In genomic region chr2:79664532-79665286, GRCm38 (mm10) we compare ENCODE assay signal across 23 mouse cellular contexts. TPM values are rescaled to one million over a fixed set of nuclear protein-coding genes. Genes with fewer than 3 reads are reported as not detected.
A peak's percentile ranks its signal among the peaks of the same experiment; 100 is the strongest.
DNase-seq lines count a peak whose midpoint lies in the region; ATAC-seq lines count a peak whose summit lies in the region.
"Had no signal": no experiment of that assay in that cellular context is flagged by ENCODE, and none has a peak within 500 bp of the region (broad histone marks: within the 10 kb centered on the region; RNA-seq: fewer than 3 reads in every experiment).

No protein-coding gene starts in this region.

- H3K9me3 ChIP-seq in kidney, embryonic 15.5 days (replicated peaks), result no peaks in the 10 kb centered on the region
- no peaks in the 10 kb centered on the region for H3K9me3 ChIP-seq in midbrain, embryonic 13.5 days
- H3K9me3 ChIP-seq in midbrain, embryonic 16.5 days (replicated peaks; ENCODE audit: control insufficient read depth, low read length, poor library complexity, severe bottlenecking), result no peaks in the 10 kb centered on the region
- H3K9me3 ChIP-seq: G1E; heart, embryonic 10.5 days; limb, embryonic 10.5 days; megakaryocyte, embryonic 14.5 days; neural tube, embryonic 13.5 days had no signal

- H3K27me3 ChIP-seq in kidney, embryonic 15.5 days, result no peaks in the 10 kb centered on the region
- no peaks in the 10 kb centered on the region for H3K27me3 ChIP-seq in midbrain, embryonic 13.5 days
- H3K27me3 ChIP-seq in midbrain, embryonic 16.5 days (ENCODE audit: control insufficient read depth, insufficient read depth, low read depth, low read length), result no peaks in the 10 kb centered on the region
- H3K27me3 ChIP-seq: megakaryocyte, embryonic 14.5 days; neural tube, embryonic 13.5 days had no signal

- intact Hi-C loops in heart, postnatal 36 days (cut with DNase I), result no loop called here

- 80% methylated on average over 3 of the region's 3 CpGs for WGBS in kidney, embryonic 15.5 days
- WGBS in midbrain, embryonic 13.5 days, result 40% methylated on average over 3 of the region's 3 CpGs
- 44% methylated on average over 3 of the region's 3 CpGs for WGBS in midbrain, embryonic 16.5 days

- no peak overlapping the region for H3K27ac ChIP-seq in kidney, embryonic 15.5 days
- H3K27ac ChIP-seq in midbrain, embryonic 13.5 days, result no peak overlapping the region
- no peak overlapping the region for H3K27ac ChIP-seq in midbrain, embryonic 16.5 days (ENCODE audit: low read length)
- H3K27ac ChIP-seq: heart, embryonic 10.5 days; limb, embryonic 10.5 days; neural tube, embryonic 13.5 days had no signal

- H3K4me3 ChIP-seq in kidney, embryonic 15.5 days (replicated peaks), result no peak overlapping the region
- no peak overlapping the region for H3K4me3 ChIP-seq in midbrain, embryonic 13.5 days (replicated peaks)
- H3K4me3 ChIP-seq in midbrain, embryonic 16.5 days (ENCODE audit: low read depth, low read length), result no peak overlapping the region
- H3K4me3 ChIP-seq: heart, embryonic 10.5 days; limb, embryonic 10.5 days; megakaryocyte, embryonic 14.5 days; neural tube, embryonic 13.5 days had no signal

- no peak for ATAC-seq in kidney, embryonic 15.5 days (replicated peaks; ENCODE audit: low FRiP score)
- ATAC-seq in midbrain, embryonic 13.5 days, result peak; percentile 66; the same call in 1 of the 2 replicates
- ATAC-seq in midbrain, embryonic 16.5 days, result no peak
- ATAC-seq: forebrain, embryonic 16.5 days; hindbrain, embryonic 16.5 days; intestine, postnatal 0 days; liver, postnatal 0 days had no signal

- H3K4me2 ChIP-seq in kidney, embryonic 15.5 days, result no peak overlapping the region
- no peak overlapping the region for H3K4me2 ChIP-seq in midbrain, embryonic 13.5 days (replicated peaks)
- no peak overlapping the region for H3K4me2 ChIP-seq in midbrain, embryonic 16.5 days (ENCODE audit: low read length)
- H3K4me2 ChIP-seq: neural tube, embryonic 13.5 days had no signal

- DNase-seq in heart, adult 18-20 months, result peak; percentile 22 to 26
- no peak for DNase-seq in heart, postnatal 36 days
- peak; percentile 38 for DNase-seq in kidney, postnatal 10 days
- DNase-seq in right cerebral cortex, postnatal 14 days, result no peak
- DNase-seq: adrenal gland, postnatal 25 days; cerebellum, adult 11 months; cerebellum, postnatal 10 days; liver, postnatal 0 days; right cerebral cortex, adult 18-20 months; thymus, postnatal 25 days had no signal

- H3K9ac ChIP-seq in kidney, embryonic 15.5 days, result no peak overlapping the region
- H3K9ac ChIP-seq in midbrain, embryonic 13.5 days (replicated peaks), result no peak overlapping the region
- H3K9ac ChIP-seq in midbrain, embryonic 16.5 days (ENCODE audit: low read depth, low read length), result no peak overlapping the region
- H3K9ac ChIP-seq: liver, postnatal 0 days; neural tube, embryonic 13.5 days had no signal

- H3K4me1 ChIP-seq in kidney, embryonic 15.5 days, result peaks cover 10% of the 10 kb centered on the region
- 0 out of 2 replicates have a peak, but pooled peaks cover 8% of the 10 kb centered on the region for H3K4me1 ChIP-seq in midbrain, embryonic 13.5 days (replicated peaks)
- no peaks in the 10 kb centered on the region for H3K4me1 ChIP-seq in midbrain, embryonic 16.5 days (ENCODE audit: control insufficient read depth, insufficient read depth, low read length)
- H3K4me1 ChIP-seq: heart, embryonic 10.5 days had no signal

- H3K36me3 ChIP-seq in kidney, embryonic 15.5 days, result peaks cover 62% of the 10 kb centered on the region
- peaks cover 13% of the 10 kb centered on the region for H3K36me3 ChIP-seq in midbrain, embryonic 13.5 days
- H3K36me3 ChIP-seq in midbrain, embryonic 16.5 days (ENCODE audit: control insufficient read depth, insufficient read depth, low read length), result no peaks in the 10 kb centered on the region

RNA-seq across cellular contexts. Expression of gene Itprid2, which starts 29.6 kb away (rescaled TPM):
- 10 to 100 TPM; 20.0 to 21.0 TPM for total RNA-seq in heart, adult 18-20 months (2021)
- total RNA-seq in heart, postnatal 36 days (2021), result 10 to 100 TPM; 22.6 to 23.0 TPM
- polyA plus RNA-seq in kidney, embryonic 15.5 days (2015; fragmentation: Nextera tagmentation; extraction: Ambion mirVana), result 18.5 and 19.4 TPM in 2 replicates
- 2.9 and 3.5 TPM in 2 replicates for polyA plus RNA-seq in midbrain, embryonic 13.5 days (2015; fragmentation: Nextera tagmentation; extraction: Ambion mirVana)
- 3.5 and 4.2 TPM in 2 replicates for polyA plus RNA-seq in midbrain, embryonic 16.5 days (2015; fragmentation: Nextera tagmentation; extraction: Ambion mirVana)

RNA-seq across cellular contexts. Expression of gene Ppp1r1c, which starts 42.9 kb away (rescaled TPM):
- total RNA-seq in heart, adult 18-20 months (2021), result 1 to 10 TPM in 1 of 2 experiments, under 1 TPM in 1; 0.51 to 1.1 TPM
- total RNA-seq in heart, postnatal 36 days (2021), result not detected
- 0.14 and 0.31 TPM in 2 replicates for polyA plus RNA-seq in kidney, embryonic 15.5 days (2015; fragmentation: Nextera tagmentation; extraction: Ambion mirVana)
- 2.7 and 3.2 TPM in 2 replicates for polyA plus RNA-seq in midbrain, embryonic 13.5 days (2015; fragmentation: Nextera tagmentation; extraction: Ambion mirVana)
- 2.1 and 4.8 TPM in 2 replicates for polyA plus RNA-seq in midbrain, embryonic 16.5 days (2015; fragmentation: Nextera tagmentation; extraction: Ambion mirVana)
- total RNA-seq: adrenal gland, postnatal 25 days; liver, adult 2 months had no signal
- polyA plus RNA-seq: forebrain, embryonic 16.5 days; G1E; heart, embryonic 10.5 days; intestine, postnatal 0 days; limb, embryonic 10.5 days; liver, adult 2 months; liver, postnatal 0 days; small intestine, adult 2 months had no signal

Comparison
In these comparisons a context has a peak if more than half of its experiments do, and no peak if none do; other contexts are left out.
1. DNase-seq: peak in heart, adult 18-20 months (2 of 2) and kidney, postnatal 10 days (single experiment); none in heart, postnatal 36 days (0 of 2) and right cerebral cortex, postnatal 14 days (single experiment).